Mouse (Mus musculus) MEL (cell line): ENCODE measurements around the gene Gm6592.
"Not testable (repeated sequence)": the region's sequence is repeated elsewhere in the genome, so short reads cannot be mapped to it uniquely, and the experiment has no call there.

Experiments used
- CTCF ChIP-seq, 3 experiments: IDR thresholded peaks in 2 of 3; conservative IDR thresholded peaks in 1 of 3; 2 replicates each; pipeline ENCODE4 v1.5.1; 2011 to 2012; ENCODE audit warnings: low read length in 3 of 3, low read depth in 2 of 3, mild to moderate bottlenecking in 2 of 3, improper control_type of control experiment in 1 of 3, inconsistent platforms in 1 of 3, mixed read lengths in 1 of 3, moderate library complexity in 1 of 3; ENCODE audit not compliant: control insufficient read depth in 1 of 3, insufficient read depth in 1 of 3, poor library complexity in 1 of 3, severe bottlenecking in 1 of 3
- EP300 ChIP-seq, 2 experiments: IDR thresholded peaks; 2 replicates each; pipeline ENCODE4 v1.6.1; 2011; ENCODE audit warnings: improper control_type of control experiment in 2 of 2, low read length in 2 of 2, low read depth in 1 of 2, mild to moderate bottlenecking in 1 of 2
- ETS1 ChIP-seq: IDR thresholded peaks from 2 replicates; pipeline ENCODE4 v1.6.1; 2012; ENCODE audit warnings: low read depth, mild to moderate bottlenecking, inconsistent platforms, low read length, improper control_type of control experiment, moderate library complexity
- HCFC1 ChIP-seq: IDR thresholded peaks from 2 replicates; pipeline ENCODE4 v1.6.1; 2012; ENCODE audit warnings: low read depth, mild to moderate bottlenecking, inconsistent platforms, low read length, improper control_type of control experiment, moderate library complexity
- MAZ ChIP-seq: IDR thresholded peaks from 2 replicates; pipeline ENCODE4 v1.6.1; 2012; ENCODE audit warnings: low read depth, mild to moderate bottlenecking, inconsistent platforms, low read length, improper control_type of control experiment
- MEF2A ChIP-seq: IDR thresholded peaks from 2 replicates; pipeline ENCODE4 v1.6.1; 2014; ENCODE audit warnings: low read depth, mild to moderate bottlenecking, inconsistent platforms, low read length, improper control_type of control experiment; ENCODE audit not compliant: poor library complexity, insufficient replicate concordance, severe bottlenecking; ENCODE audit errors: extremely low read depth
- MYB ChIP-seq: IDR thresholded peaks from 2 replicates; pipeline ENCODE4 v1.6.1; 2011; ENCODE audit warnings: mild to moderate bottlenecking, low read depth, low read length, improper control_type of control experiment
- USF1 ChIP-seq: IDR thresholded peaks from 2 replicates; pipeline ENCODE4 v1.6.1; 2014; ENCODE audit warnings: low read depth, mild to moderate bottlenecking, inconsistent platforms, low read length, improper control_type of control experiment, moderate library complexity

DNA sequence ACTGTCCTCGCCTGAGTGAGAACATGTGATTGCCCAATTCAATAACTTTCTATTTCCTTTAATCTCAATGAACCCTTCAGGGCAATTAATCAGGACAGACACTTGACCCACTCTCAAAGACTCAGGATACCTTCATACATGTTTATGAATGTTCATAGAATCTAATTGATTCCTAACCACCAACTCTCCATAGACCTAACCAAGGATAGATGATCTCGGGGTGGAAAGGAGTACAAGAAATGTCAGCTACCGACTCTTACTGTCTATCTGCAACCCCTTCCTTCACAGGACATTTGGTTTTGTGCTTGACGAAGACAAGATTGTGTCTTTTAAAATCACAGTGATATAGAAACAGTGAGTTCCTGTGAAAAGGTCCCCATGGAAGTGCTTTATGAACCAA is 40.4 kb upstream of the Gm6592 start, which contains the start of gene Ssxb5:
- not testable (repeated sequence) for TF ChIP-seq USF1; CTCF (IDR thresholded peaks at IDR 0.05 in 2 of 3, conservative IDR thresholded peaks at IDR 0.05 in 1 of 3; ENCODE audit: control insufficient read depth in 1 of 3, insufficient read depth in 1 of 3, low read depth in 2 of 3, low read length in 3 of 3, poor library complexity in 1 of 3, severe bottlenecking in 1 of 3); MEF2A; EP300 (IDR thresholded peaks at IDR 0.05; ENCODE audit: low read depth in 1 of 2, low read length in 2 of 2); MYB; HCFC1; ETS1; MAZ
